Mouse (Mus musculus) brain, embryonic 14.5 days (tissue): ENCODE measurements around the gene Psapl1.

Experiments used
- CTCF ChIP-seq: fragments of 200-500 bp; IDR thresholded peaks from 2 replicates; pipeline ENCODE4 v1.5.1; 2012; ENCODE audit warnings: inconsistent platforms, mild to moderate bottlenecking, moderate library complexity, borderline replicate concordance; ENCODE audit not compliant: insufficient read depth, insufficient read length; ENCODE audit errors: extremely low read depth
- POLR2A ChIP-seq: fragments of 200-500 bp; IDR thresholded peaks from 2 replicates; pipeline ENCODE4 v1.6.1; 2012; ENCODE audit warnings: mild to moderate bottlenecking, inconsistent platforms, borderline replicate concordance; ENCODE audit not compliant: poor library complexity, insufficient read depth, insufficient read length, severe bottlenecking; ENCODE audit errors: extremely low read depth

DNA sequence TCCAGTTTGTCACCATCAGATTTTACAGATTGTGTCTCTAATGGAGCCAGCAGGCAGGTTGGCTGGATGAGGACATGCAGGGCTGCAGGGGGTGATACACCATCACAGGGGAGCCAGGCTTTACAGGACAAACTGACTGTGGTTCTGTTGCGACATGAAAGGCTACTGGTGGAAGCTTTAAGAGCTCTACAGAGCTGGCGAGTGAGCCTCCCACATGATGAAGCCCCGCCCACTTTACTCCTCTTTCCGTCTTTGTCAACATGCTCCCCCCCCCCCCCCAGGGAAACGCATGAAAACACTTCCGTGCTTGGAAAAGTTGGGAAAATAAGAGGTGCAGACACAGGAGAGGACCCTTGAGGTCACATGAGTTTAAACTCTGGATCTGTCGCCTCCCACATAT is 25.6 kb upstream of the Psapl1 start:
- no peak for TF ChIP-seq CTCF
- TF ChIP-seq POLR2A: no peak
